Mouse (Mus musculus) adipocyte (in vitro differentiated cells): Measurements from ENCODE around the gene Eml1.

Source experiments
- DNase-seq: peaks from one replicate; pipeline ENCODE4 v3.0.0-alpha.2; 2016; ENCODE audit warnings: low spot score

Eml1 gene

GRCm38 (mm10) chr12:108422858-108423631 is 52.3 kb downstream of the Eml1 start:
- peak; percentile 66 for DNase-seq

DNA sequence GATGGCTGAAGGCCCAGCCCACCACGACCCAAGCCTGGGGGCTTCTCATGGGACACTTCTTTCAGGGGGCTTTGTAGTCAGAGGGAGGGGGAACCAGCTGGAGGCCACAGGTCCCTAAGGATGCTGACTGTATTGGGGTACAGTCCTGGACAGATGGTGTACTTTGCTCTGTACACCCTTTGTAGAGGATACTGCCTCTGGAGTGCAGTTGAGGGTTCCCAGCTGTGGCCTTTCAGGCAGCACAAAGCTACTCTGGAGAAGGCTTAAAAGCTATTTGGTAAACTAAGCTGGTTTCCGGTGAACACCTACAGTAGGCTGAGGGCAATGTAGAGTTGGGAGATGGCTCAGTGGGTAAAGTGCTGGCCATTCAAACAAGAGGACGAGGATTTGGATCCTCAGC is 60.2 kb downstream of the Eml1 start:
- DNase-seq: no peak

DNA sequence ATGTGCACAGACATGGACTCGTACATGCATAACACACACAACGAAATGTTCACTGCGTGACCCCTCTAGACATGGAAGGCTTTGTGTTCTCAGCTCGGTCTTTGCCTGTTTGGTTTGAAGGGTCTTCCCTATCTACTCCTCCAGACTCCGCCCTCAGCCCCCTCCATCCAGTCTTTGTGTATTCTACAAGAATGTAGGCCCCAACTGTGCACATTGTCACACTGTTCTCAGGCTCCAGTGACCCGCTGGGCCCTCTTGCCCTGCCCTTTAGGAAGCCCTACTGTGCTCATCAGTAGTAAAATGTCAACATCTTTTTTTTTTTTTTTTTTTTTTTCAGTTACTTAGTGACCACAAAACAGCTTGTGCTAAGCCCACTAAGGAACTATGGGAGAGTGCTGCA is 61.0 kb downstream of the Eml1 start:
- DNase-seq: no peak

DNA sequence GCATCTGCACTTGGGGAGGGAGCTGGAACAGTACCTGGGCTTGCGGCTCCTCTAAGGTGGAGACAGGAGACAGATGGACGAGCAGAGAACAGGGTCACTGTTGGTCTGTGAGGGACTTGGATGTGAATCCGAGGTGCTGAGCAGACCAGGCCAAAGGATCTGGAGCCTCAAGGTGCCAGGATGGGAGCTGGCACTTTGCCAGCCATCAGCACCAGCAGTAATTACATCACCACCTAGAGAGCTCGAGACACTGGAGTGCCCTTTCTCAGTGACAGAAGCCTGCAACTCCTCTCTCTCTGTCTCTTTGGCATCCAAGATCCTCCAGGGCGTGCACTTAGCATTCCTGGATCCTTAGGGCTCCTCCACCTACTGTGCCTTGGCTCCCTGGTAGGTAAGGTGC is 61.8 kb downstream of the Eml1 start:
- DNase-seq: no peak

DNA sequence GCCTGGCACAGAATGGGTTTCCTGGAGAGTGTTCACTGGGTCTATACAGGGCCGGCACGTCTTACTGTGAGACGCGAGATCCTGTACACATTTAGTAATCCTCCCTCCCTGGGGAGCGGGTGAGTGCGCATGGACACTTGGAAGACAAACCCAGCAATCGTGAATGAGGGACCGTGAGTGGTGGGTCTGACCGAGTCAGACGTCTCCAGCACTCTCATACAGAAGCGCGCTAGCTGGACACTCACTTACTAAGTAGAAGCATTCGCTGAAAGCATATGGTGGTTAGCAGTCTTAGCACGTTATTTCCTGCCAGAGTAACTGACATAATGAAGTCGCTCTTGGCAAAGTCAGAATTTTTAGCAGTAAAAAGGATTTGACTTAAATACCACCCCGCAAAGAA is 62.3 kb downstream of the Eml1 start:
- DNase-seq: no peak

GRCm38 (mm10) chr12:108433498-108433897 is 62.7 kb downstream of the Eml1 start:
- DNase-seq: no peak

DNA sequence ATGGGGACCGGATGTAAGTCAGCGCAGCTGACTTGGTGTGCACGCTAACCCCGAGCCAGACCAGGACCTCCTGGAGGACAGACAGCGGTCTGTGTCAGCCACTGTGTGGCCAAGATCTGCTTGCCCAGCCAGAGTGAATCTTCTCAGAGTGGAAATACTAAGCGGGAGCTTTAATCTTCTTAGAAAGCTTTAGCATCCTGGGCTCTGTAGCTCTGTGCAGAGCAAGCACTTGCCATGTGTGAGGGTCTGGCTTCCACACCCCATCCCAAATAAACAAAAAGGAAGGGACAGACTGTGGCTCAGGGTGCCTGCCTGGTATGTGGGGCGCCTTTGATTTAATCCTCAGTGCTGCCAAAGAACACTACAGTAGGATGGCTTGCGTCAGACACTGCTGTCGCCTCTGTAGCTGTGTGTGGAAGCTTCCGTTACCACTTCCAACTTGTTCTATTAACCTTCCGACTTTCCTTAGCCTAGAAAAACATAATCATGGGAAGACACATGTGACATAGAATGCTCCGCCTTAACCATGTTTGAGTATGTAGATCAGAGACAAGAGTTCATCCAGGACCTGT is 64.8 kb downstream of the Eml1 start:
- no peak for DNase-seq

DNA sequence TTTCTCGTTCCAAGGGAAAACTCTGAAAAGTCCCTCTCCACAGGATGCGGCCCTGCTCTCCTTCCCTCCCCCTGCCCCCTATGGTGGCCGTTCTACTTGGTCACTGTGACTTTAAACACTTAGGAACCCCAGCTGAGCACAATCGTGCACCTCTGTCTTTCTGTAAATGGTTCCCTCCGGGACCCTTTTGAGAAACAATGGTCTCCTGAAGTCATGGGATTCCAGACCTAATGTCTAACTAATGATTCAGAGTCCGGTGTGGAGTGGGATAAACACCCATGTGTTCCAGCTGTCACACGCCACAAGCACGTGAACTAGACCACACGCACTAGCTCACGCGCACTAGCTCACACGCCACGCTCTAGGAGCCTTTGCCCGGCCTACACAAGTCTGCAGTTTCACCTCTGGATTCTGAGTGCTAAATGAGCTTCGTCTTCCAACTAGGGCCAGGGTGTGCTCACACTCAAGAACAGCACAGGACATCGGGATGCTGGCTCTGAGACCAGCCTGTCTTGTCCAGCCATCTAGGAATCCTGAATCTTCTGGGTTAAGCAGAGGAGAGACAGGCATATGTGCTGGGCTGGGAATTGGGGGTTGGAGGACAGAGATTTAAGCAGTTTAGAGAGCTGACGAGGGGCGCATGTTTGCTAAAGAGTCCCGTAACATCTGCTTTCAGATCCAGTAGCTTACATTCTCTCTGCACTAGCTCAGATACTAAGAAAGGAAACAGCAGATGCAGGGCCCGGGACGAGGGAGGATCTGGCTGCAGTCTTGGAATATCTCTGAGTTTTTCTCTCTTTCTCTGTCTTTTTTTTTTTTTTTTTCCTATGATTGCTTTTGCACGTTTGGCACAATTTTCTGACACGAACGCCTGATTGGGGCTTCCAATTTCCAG is 65.5 kb downstream of the Eml1 start:
- no peak for DNase-seq

GRCm38 (mm10) chr12:108437446-108437845 is 66.7 kb downstream of the Eml1 start:
- DNase-seq: no peak

DNA sequence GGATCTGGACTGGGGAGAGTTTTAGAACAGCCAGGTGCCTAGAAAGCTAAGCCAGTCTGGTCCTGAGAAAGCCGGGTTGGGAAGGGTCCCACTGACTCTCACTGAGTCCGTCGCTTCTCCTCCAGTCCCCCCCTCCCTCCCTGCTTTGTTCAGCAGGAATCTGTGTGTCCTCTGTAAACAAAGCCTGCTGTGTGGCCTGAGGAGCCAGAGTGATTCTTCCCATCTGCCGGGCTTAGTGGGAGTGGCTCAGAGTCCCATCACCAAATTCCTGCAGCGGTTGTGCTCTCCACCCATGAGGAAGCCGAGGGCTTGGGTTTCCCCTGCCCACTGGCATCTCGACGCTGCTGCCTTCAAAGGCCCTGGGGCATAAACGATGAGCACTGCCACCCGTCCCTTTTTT is 72.5 kb downstream of the Eml1 start:
- no peak for DNase-seq

DNA sequence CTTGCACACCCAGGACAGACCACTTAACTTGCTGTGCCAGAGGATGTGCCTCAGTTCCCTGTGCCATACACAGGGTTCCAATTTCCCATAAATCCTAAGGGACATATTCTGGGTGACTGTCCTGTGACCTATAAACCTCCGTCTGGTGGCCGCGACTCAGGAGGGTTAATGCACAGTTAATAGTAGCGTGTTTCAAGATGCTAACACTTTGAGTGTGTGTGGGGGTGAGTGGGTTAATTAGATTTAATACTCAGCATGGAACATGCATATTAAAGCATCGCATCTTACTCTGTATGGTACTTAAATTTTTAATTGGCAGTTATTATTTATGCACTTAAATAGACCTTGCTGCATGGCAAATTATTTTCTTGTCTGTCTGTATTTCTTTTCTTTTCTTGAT is 73.0 kb downstream of the Eml1 start:
- DNase-seq: no peak

DNA sequence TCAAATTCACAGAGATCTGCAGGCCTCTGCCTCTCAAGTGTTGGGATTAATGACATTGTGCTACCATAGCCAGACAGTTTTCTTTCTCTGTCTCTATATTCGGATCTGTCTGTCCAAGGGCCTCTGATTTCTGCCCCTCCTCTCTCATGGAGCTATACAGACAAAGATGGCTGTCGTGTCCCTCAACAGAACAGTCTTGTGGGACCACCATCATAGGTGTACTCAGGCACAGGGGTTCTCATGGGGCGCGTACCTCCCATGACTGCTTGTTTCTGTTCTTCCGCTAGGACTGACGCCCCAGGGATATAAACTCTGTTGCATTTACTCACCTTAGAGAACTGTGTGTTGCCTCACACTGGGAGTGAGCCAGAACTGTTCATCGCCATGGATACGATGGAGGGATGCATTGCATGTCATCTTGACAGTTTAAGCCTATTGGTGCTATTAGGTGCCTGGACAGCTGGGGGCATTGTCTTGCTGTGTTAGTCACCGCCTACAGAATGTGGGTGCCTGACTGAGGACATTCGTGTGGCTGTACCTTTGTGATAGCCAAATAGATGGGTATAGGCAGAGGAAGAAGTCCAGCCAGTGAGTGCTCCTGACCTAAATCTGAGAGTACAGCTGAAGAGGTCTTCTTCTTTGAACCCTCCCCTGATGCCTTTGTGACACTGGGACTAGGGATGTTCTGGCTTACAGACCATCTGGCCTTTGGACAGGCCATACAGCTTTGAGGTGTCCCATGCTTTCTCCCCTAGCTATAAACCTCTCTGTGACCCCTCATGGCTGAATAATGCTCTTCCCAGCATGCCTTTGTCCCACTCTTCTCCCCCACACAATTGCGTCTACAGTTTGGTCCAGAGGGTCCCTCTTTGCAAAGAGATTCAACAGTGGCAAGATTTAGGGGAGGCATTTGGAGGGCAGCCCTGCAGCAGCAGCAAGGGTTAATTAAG is 73.7 kb downstream of the Eml1 start:
- no peak for DNase-seq

GRCm38 (mm10) chr12:108446721-108447120 is 76.0 kb downstream of the Eml1 start:
- DNase-seq: no peak

- no peak for DNase-seq
Measured at GRCm38 (mm10) chr12:108448396-108448795, 77.6 kb downstream of the Eml1 start.

GRCm38 (mm10) chr12:108449935-108450334 is 79.2 kb downstream of the Eml1 start:
- DNase-seq: no peak

DNA sequence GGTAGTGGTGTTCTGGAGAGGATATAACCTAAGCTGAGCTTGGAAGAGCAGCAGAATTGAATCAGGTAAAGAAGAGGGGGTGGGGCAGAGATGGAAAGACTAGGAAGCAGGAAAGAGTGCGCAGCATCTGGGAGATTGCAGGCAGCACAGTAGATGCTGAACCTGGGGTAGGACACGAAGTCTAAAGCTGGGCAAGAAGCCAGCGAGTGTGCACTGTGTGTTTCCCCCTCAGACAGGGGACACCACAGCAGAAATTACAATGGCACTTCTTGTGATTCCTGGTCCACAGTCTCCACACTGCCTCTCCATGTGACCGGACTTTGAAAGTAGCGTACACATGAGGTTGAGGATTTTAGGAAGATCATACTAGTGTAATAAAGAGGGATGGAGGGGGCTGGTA is 79.8 kb downstream of the Eml1 start:
- no peak for DNase-seq

GRCm38 (mm10) chr12:108452151-108452874 is 81.6 kb downstream of the Eml1 start:
- no peak for DNase-seq

- peak; percentile 41 for DNase-seq
Measured at GRCm38 (mm10) chr12:108453561-108454044, 82.8 kb downstream of the Eml1 start.

- no peak for DNase-seq
Measured at GRCm38 (mm10) chr12:108455004-108455403, 84.2 kb downstream of the Eml1 start.

- DNase-seq: no peak
Measured at GRCm38 (mm10) chr12:108472898-108473297, 102.1 kb downstream of the Eml1 start.

DNA sequence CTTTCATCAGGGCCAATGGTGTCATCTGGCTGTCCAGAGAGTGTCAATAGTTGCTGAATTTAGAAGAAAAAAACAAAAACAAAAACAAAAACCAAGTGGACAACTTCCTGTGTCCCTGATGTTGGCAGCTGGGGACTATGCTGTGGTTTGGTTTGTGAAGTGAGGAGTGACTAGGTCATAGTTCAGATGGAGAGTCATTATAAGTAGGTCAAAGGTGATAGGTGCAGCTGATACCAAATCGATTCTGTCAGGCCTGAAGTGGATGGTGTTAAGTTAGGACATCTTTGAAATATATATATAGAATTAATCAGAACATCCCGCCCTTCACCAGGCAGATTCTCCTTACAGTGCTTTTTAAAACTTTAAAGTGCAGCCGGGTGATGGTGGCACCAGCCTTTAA is 103.7 kb downstream of the Eml1 start:
- DNase-seq: no peak
